In the genomic region with DNA sequence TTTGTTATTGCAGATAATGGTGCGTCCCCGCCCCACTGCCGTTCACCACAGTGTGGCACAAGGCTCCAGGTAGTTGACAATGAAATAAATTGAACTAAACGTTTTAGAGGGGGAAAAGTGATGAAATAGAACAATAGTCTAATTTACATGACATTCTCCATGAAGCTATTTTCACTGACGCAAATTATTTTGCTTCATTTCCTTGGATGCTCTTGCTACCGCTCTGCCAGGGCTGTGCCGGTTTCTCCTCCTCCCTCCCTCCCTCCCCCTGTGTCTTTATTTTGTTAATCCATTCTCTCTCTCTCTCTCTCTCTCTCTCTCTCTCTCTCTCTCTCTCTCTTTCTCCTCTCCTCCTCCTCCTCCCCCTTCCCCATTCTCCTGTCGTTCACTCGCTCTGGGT, we compare ENCODE assay signal across 20 mouse cellular contexts. TPM values are rescaled to one million over a fixed set of nuclear protein-coding genes. Genes with fewer than 3 reads are reported as not detected.
A peak's percentile ranks its signal among the peaks of the same experiment; 100 is the strongest.
DNase-seq lines count a peak whose midpoint lies in the region; ATAC-seq and TF ChIP-seq lines count a peak whose summit lies in the region.
"Had no signal": no experiment of that assay in that cellular context is flagged by ENCODE, and none has a peak within 500 bp of the region (broad histone marks: within the 10 kb centered on the region; RNA-seq: fewer than 3 reads in every experiment).

No protein-coding gene starts in this region.

- DNase-seq in midbrain, embryonic 10.5 days (ENCODE audit: low spot score), result no peak
- DNase-seq in midbrain, embryonic 11.5 days (ENCODE audit: low spot score, missing footprints), result no peak
- no peak for DNase-seq in frontal cortex, postnatal 25 days (ENCODE audit: low spot score in 2 of 2)
- DNase-seq in urinary bladder, postnatal 4 days (ENCODE audit: low spot score in 2 of 2), result no peak
- DNase-seq: adrenal gland, postnatal 36 days; cerebellum, postnatal 10 days; gastrocnemius, postnatal 10 days; heart, adult 18-20 months; kidney, adult 2 months; kidney, postnatal 14 days; lung, adult 2 months; right cerebral cortex, postnatal 14 days had no signal

- no peak for ATAC-seq in midbrain, embryonic 11.5 days (ENCODE audit: low FRiP score)
- ATAC-seq in forebrain, embryonic 16.5 days, result peak; percentile 59
- ATAC-seq in midbrain, embryonic 13.5 days, result no peak
- ATAC-seq in megakaryocyte, adult 5-6 weeks (ENCODE audit: poor library complexity, severe bottlenecking), result no peak

- H3K9me3 ChIP-seq in midbrain, embryonic 10.5 days (replicated peaks), result no peaks in the 10 kb centered on the region
- no peaks in the 10 kb centered on the region for H3K9me3 ChIP-seq in midbrain, embryonic 11.5 days (ENCODE audit: control insufficient read depth, low read length)
- no peaks in the 10 kb centered on the region for H3K9me3 ChIP-seq in forebrain, embryonic 16.5 days (ENCODE audit: control insufficient read depth, low read length)
- H3K9me3 ChIP-seq in midbrain, embryonic 13.5 days, result no peaks in the 10 kb centered on the region
- H3K9me3 ChIP-seq: limb, embryonic 15.5 days had no signal

- H3K27me3 ChIP-seq in midbrain, embryonic 10.5 days (ENCODE audit: low read depth, poor library complexity, severe bottlenecking), result peaks cover 73% of the 10 kb centered on the region
- H3K27me3 ChIP-seq in midbrain, embryonic 11.5 days (ENCODE audit: control insufficient read depth, insufficient read depth, low read length), result peaks cover 5% of the 10 kb centered on the region
- no peaks in the 10 kb centered on the region for H3K27me3 ChIP-seq in forebrain, embryonic 16.5 days (replicated peaks; ENCODE audit: control insufficient read depth, insufficient read depth, low read length)
- H3K27me3 ChIP-seq in midbrain, embryonic 13.5 days, result peaks cover 35% of the 10 kb centered on the region

- H3K9ac ChIP-seq in midbrain, embryonic 11.5 days (ENCODE audit: low read length), result no peak overlapping the region; the same call in 1 of the 2 replicates
- peak overlapping the region; percentile 44; the same call in 1 of the 2 replicates for H3K9ac ChIP-seq in forebrain, embryonic 16.5 days (replicated peaks; ENCODE audit: low read depth, low read length)
- 0 out of 2 replicates have a peak overlapping the region, but pooled peaks have one; percentile 39 for H3K9ac ChIP-seq in midbrain, embryonic 13.5 days (replicated peaks)
- H3K9ac ChIP-seq: limb, embryonic 15.5 days had no signal

- 26% methylated on average over 9 of the region's 9 CpGs for WGBS in midbrain, embryonic 10.5 days
- 25% methylated on average over 9 of the region's 9 CpGs for WGBS in midbrain, embryonic 11.5 days
- 10% methylated on average over 9 of the region's 9 CpGs for WGBS in forebrain, embryonic 16.5 days
- WGBS in midbrain, embryonic 13.5 days, result 21% methylated on average over 9 of the region's 9 CpGs
- WGBS in olfactory bulb, adult 2 months, result 31% methylated on average over 9 of the region's 9 CpGs

- H3K4me3 ChIP-seq in midbrain, embryonic 10.5 days, result 0 out of 2 replicates have a peak overlapping the region, but pooled peaks have one; percentile 29
- no peak overlapping the region for H3K4me3 ChIP-seq in midbrain, embryonic 11.5 days (ENCODE audit: low read depth, low read length)
- no peak overlapping the region for H3K4me3 ChIP-seq in forebrain, embryonic 16.5 days (replicated peaks; ENCODE audit: low read length)
- H3K4me3 ChIP-seq in midbrain, embryonic 13.5 days (replicated peaks), result no peak overlapping the region
- H3K4me3 ChIP-seq in olfactory bulb, adult 2 months (ENCODE audit: insufficient read depth, low read depth, low read length), result no peak overlapping the region
- H3K4me3 ChIP-seq: limb, embryonic 15.5 days had no signal

- H3K36me3 ChIP-seq in midbrain, embryonic 10.5 days, result peaks cover 59% of the 10 kb centered on the region
- H3K36me3 ChIP-seq in midbrain, embryonic 11.5 days (ENCODE audit: control insufficient read depth, insufficient read depth, low read length), result 0 out of 2 replicates have a peak, but pooled peaks cover 3% of the 10 kb centered on the region
- peaks cover 5% of the 10 kb centered on the region; the same call in 1 of the 2 replicates for H3K36me3 ChIP-seq in forebrain, embryonic 16.5 days (ENCODE audit: control insufficient read depth, insufficient read depth)
- H3K36me3 ChIP-seq in midbrain, embryonic 13.5 days, result peaks cover 48% of the 10 kb centered on the region

- H3K4me2 ChIP-seq in midbrain, embryonic 11.5 days, result no peak overlapping the region
- H3K4me2 ChIP-seq in forebrain, embryonic 16.5 days (ENCODE audit: low read length), result no peak overlapping the region; the same call in 1 of the 2 replicates
- no peak overlapping the region for H3K4me2 ChIP-seq in midbrain, embryonic 13.5 days (replicated peaks)
- H3K4me2 ChIP-seq: limb, embryonic 15.5 days had no signal

- H3K4me1 ChIP-seq in midbrain, embryonic 10.5 days, result peaks cover 52% of the 10 kb centered on the region
- peaks cover 15% of the 10 kb centered on the region for H3K4me1 ChIP-seq in midbrain, embryonic 11.5 days (ENCODE audit: control insufficient read depth, insufficient read depth, low read length)
- H3K4me1 ChIP-seq in forebrain, embryonic 16.5 days (replicated peaks; ENCODE audit: control insufficient read depth, insufficient read depth, low read length), result peaks cover 63% of the 10 kb centered on the region
- H3K4me1 ChIP-seq in midbrain, embryonic 13.5 days (replicated peaks), result peaks cover 88% of the 10 kb centered on the region
- H3K4me1 ChIP-seq in olfactory bulb, adult 2 months (ENCODE audit: control insufficient read depth, insufficient read depth, low read length), result peaks cover 59% of the 10 kb centered on the region

- no peak for TF ChIP-seq POLR2A in olfactory bulb, adult 2 months (IDR thresholded peaks at IDR 0.05; ENCODE audit: insufficient read depth, low read depth, low read length)

- no peak for TF ChIP-seq CTCF in olfactory bulb, adult 2 months (IDR thresholded peaks at IDR 0.05; ENCODE audit: insufficient read depth, low read depth, low read length)

- H3K27ac ChIP-seq in midbrain, embryonic 10.5 days (replicated peaks), result peak overlapping the region; percentile 65
- no peak overlapping the region for H3K27ac ChIP-seq in midbrain, embryonic 11.5 days (ENCODE audit: low read depth, low read length)
- H3K27ac ChIP-seq in forebrain, embryonic 16.5 days (ENCODE audit: low read length), result peak overlapping the region; percentile 90
- H3K27ac ChIP-seq in midbrain, embryonic 13.5 days, result peak overlapping the region; percentile 63
- peak overlapping the region; percentile 74 for H3K27ac ChIP-seq in olfactory bulb, adult 2 months (ENCODE audit: insufficient read depth, low read depth, low read length)
- H3K27ac ChIP-seq: limb, embryonic 15.5 days; macrophage; stomach, postnatal 0 days had no signal

RNA-seq across cellular contexts. Expression of a gene that starts 35.3 kb away (rescaled TPM):
- 9.0 and 16.5 TPM in 2 replicates for polyA plus RNA-seq in midbrain, embryonic 10.5 days (2016; fragmentation: Nextera tagmentation; extraction: Ambion mirVana)
- polyA plus RNA-seq in midbrain, embryonic 11.5 days (2014; fragmentation: Nextera tagmentation; extraction: Ambion mirVana), result 12.1 and 12.6 TPM in 2 replicates
- 8.6 and 12.6 TPM in 2 replicates for polyA plus RNA-seq in forebrain, embryonic 16.5 days (2015; fragmentation: Nextera tagmentation; extraction: Ambion mirVana)
- polyA plus RNA-seq in midbrain, embryonic 13.5 days (2015; fragmentation: Nextera tagmentation; extraction: Ambion mirVana), result 8.6 and 11.0 TPM in 2 replicates
- polyA plus RNA-seq in olfactory bulb, adult 2 months (2012; ENCODE audit: insufficient read depth, insufficient read length, low replicate concordance, missing spikeins), result not detected in 2 replicates
- not detected in 2 replicates for total RNA-seq in megakaryocyte, adult 5-6 weeks (2015)
- not detected in 2 replicates for total RNA-seq in megakaryocyte, adult 5-6 weeks (2017)
- polyA plus RNA-seq: C2C12, macrophage had no signal
